Mouse (Mus musculus): ENCODE data around the gene Tprkb. TPM values are rescaled to one million over a fixed set of nuclear protein-coding genes. Genes with fewer than 3 reads are reported as not detected.
"Not testable (repeated sequence)": the region's sequence is repeated elsewhere in the genome, so short reads cannot be mapped to it uniquely, and the experiment has no call there.

Gene Tprkb
- polyA plus RNA-seq (2012; fragmentation: generic; extraction: Trizol), result 19.8 TPM

DNA sequence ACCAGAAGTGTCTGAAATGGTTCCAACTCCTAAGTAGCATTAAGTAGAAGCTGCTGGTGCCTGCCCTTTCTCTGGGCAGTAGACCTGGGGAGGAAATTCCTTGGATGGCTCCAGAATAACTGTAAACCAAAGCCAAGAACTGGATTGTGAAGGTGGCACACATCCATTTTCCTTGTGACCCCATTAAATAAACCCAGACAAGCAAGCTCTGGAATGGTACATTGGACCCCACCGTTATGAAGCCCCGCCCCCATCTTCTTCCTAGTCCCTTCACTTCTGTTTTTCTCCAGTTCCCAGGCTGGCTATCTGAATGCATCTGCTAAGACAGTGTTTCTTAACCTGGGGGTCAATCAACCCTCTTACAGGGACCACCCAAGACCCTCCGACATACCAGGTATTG lies at the start of gene Tprkb:
Tprkb (plus strand) TSS at position 279 of the 400 bp plus-strand sequence.
- H3ac ChIP-seq (ENCODE audit: control insufficient read depth, insufficient read length), result no peak within 1 kb of the TSS
- H3K4me3 ChIP-seq, result no peak within 1 kb of the TSS
- peaks cover 6% of the 10 kb centered on the region for H3K79me2 ChIP-seq (ENCODE audit: control insufficient read depth, insufficient read depth)
- no peak for TF ChIP-seq MYOG (IDR thresholded peaks at IDR 0.05; ENCODE audit: control insufficient read depth in 1 of 3, insufficient read depth in 1 of 3, insufficient read length in 2 of 3, low read depth in 2 of 3)
- no peak for TF ChIP-seq POLR2A (IDR thresholded peaks at IDR 0.05; ENCODE audit: insufficient read length, low read depth)
- no peak for TF ChIP-seq MYOD1 (IDR thresholded peaks at IDR 0.05; ENCODE audit: control insufficient read depth in 1 of 3, insufficient read length in 2 of 3, low read depth in 2 of 3)
- no peak for TF ChIP-seq USF1 (IDR thresholded peaks at IDR 0.05; ENCODE audit: low read depth)
- TF ChIP-seq E2F4 (IDR thresholded peaks at IDR 0.05; ENCODE audit: insufficient read depth), result no peak
- TF ChIP-seq POLR2AphosphoS2 (IDR thresholded peaks at IDR 0.05; ENCODE audit: insufficient read length, low read depth), result no peak
- H3K4me2 ChIP-seq (ENCODE audit: low read depth), result no peak within 1 kb of the TSS
- H3K27me3 ChIP-seq (ENCODE audit: control insufficient read depth, insufficient read depth, insufficient read length), result peaks cover 7% of the 10 kb centered on the region
- no peaks in the 10 kb centered on the region for H3K36me3 ChIP-seq (ENCODE audit: control insufficient read depth, insufficient read depth)

DNA sequence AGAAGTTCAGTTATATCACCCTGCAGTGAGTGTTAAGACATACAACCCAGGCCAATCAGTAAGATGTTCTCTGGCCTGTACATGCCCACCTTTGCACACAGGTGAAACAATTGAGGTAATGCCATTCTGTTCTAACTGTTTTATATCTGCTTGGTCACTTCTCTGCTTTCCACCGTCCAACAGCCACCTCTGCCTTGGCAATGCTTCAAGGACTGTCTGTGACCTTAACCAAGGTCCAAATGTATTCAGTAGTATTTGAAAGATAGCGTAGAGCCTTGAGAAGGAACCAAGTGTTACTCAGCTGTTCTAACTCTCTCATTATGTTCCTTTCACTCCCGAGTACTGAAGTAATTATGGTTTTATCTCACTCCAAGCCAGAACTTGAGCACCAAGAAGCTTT lies 49.1 kb upstream of the Tprkb start:
- TF ChIP-seq POLR2AphosphoS2 (IDR thresholded peaks at IDR 0.05; ENCODE audit: insufficient read length, low read depth) (no peak), E2F4 (IDR thresholded peaks at IDR 0.05; ENCODE audit: insufficient read depth) (no peak)
- peaks cover 14% of the 10 kb centered on the region for H3K27me3 ChIP-seq (ENCODE audit: control insufficient read depth, insufficient read depth, insufficient read length)

DNA sequence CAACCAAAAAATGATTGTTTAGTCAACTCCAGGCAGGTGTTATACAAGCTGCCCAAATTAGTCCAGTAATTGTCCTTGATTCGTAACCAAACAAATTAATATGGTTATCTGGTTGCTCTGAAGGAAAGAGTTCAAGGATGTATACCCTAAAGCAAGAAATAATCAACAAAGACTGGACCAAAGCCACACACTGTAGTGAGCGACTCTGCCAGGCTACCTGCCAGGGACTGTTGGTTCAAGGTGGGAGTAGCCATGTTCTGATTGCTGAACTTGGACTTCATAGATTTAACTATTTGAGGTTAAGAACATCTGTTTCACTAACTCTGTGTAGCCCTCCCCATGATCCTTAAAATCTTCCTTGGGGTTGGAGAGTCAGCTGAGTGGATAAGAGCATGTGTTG lies 48.5 kb upstream of the Tprkb start:
- peaks cover 17% of the 10 kb centered on the region for H3K27me3 ChIP-seq (ENCODE audit: control insufficient read depth, insufficient read depth, insufficient read length)
- H3K79me2 ChIP-seq (ENCODE audit: control insufficient read depth, insufficient read depth), result no peaks in the 10 kb centered on the region
- no peak overlapping the region for H3K4me3 ChIP-seq
- no peak overlapping the region for H3K4me2 ChIP-seq (ENCODE audit: low read depth)
- no peaks in the 10 kb centered on the region for H3K36me3 ChIP-seq (ENCODE audit: control insufficient read depth, insufficient read depth)
- no peak overlapping the region for H3ac ChIP-seq (ENCODE audit: control insufficient read depth, insufficient read length)
- TF ChIP-seq E2F4 (IDR thresholded peaks at IDR 0.05; ENCODE audit: insufficient read depth) (no peak), USF1 (IDR thresholded peaks at IDR 0.05; ENCODE audit: low read depth) (no peak), MAX (IDR thresholded peaks at IDR 0.05; ENCODE audit: low read depth) (no peak), POLR2A (IDR thresholded peaks at IDR 0.05; ENCODE audit: insufficient read length, low read depth) (no peak), CEBPB (IDR thresholded peaks at IDR 0.05; ENCODE audit: insufficient read depth, poor library complexity, severe bottlenecking) (no peak), MYOG (IDR thresholded peaks at IDR 0.05; ENCODE audit: control insufficient read depth in 1 of 3, insufficient read depth in 1 of 3, insufficient read length in 2 of 3, low read depth in 2 of 3) (no peak), TCF12 (IDR thresholded peaks at IDR 0.05; ENCODE audit: insufficient read depth, poor library complexity, severe bottlenecking) (no peak), REST (IDR thresholded peaks at IDR 0.05; ENCODE audit: insufficient read depth, insufficient read length) (no peak), MYOD1 (IDR thresholded peaks at IDR 0.05; ENCODE audit: control insufficient read depth in 1 of 3, insufficient read length in 2 of 3, low read depth in 2 of 3) (no peak), TCF3 (IDR thresholded peaks at IDR 0.05; ENCODE audit: insufficient read length, low read depth) (no peak), SRF (IDR thresholded peaks at IDR 0.05; ENCODE audit: control insufficient read depth, insufficient read length, low read depth) (no peak), POLR2AphosphoS2 (IDR thresholded peaks at IDR 0.05; ENCODE audit: insufficient read length, low read depth) (no peak)

More for the DNA sequence above, 49.1 kb upstream of the Tprkb start:
- H3K4me3 ChIP-seq, result no peak overlapping the region
- H3K36me3 ChIP-seq (ENCODE audit: control insufficient read depth, insufficient read depth), result no peaks in the 10 kb centered on the region
- no peaks in the 10 kb centered on the region for H3K79me2 ChIP-seq (ENCODE audit: control insufficient read depth, insufficient read depth)
- no peak overlapping the region for H3K4me2 ChIP-seq (ENCODE audit: low read depth)
- no peak overlapping the region for H3ac ChIP-seq (ENCODE audit: control insufficient read depth, insufficient read length)

DNA sequence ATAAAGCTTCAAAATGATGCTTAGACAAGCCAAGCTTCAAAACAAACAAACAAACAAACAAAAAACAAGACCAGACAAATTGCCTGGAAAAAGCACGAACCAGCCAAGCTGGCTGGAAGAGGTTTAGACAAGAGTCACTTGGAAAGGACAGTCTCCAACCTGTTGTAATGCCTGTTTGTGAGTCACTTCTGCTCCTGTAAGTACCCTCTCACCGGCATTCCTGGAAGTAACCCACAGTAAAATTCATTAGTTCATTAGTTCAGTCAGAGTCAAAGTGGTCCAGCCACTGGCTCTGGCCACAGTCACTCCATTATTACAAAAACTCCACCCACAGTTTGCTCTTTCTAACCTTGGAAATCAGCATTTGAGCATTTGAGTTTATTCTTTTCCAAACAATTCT lies 47.8 kb upstream of the Tprkb start:
- H3K36me3 ChIP-seq (ENCODE audit: control insufficient read depth, insufficient read depth), result no peaks in the 10 kb centered on the region
- no peaks in the 10 kb centered on the region for H3K79me2 ChIP-seq (ENCODE audit: control insufficient read depth, insufficient read depth)
- no peak overlapping the region for H3K4me2 ChIP-seq (ENCODE audit: low read depth)
- no peak overlapping the region for H3ac ChIP-seq (ENCODE audit: control insufficient read depth, insufficient read length)
- no peak overlapping the region for H3K4me3 ChIP-seq
- TF ChIP-seq SRF (IDR thresholded peaks at IDR 0.05; ENCODE audit: control insufficient read depth, insufficient read length, low read depth), result no peak
- no peak for TF ChIP-seq MYOG (IDR thresholded peaks at IDR 0.05; ENCODE audit: control insufficient read depth in 1 of 3, insufficient read depth in 1 of 3, insufficient read length in 2 of 3, low read depth in 2 of 3)
- TF ChIP-seq MAX (IDR thresholded peaks at IDR 0.05; ENCODE audit: low read depth), result no peak
- TF ChIP-seq USF1 (IDR thresholded peaks at IDR 0.05; ENCODE audit: low read depth), result no peak
- TF ChIP-seq E2F4 (IDR thresholded peaks at IDR 0.05; ENCODE audit: insufficient read depth), result no peak
- no peak for TF ChIP-seq POLR2AphosphoS2 (IDR thresholded peaks at IDR 0.05; ENCODE audit: insufficient read length, low read depth)
- TF ChIP-seq CEBPB (IDR thresholded peaks at IDR 0.05; ENCODE audit: insufficient read depth, poor library complexity, severe bottlenecking), result no peak
- no peak for TF ChIP-seq REST (IDR thresholded peaks at IDR 0.05; ENCODE audit: insufficient read depth, insufficient read length)
- no peak for TF ChIP-seq TCF3 (IDR thresholded peaks at IDR 0.05; ENCODE audit: insufficient read length, low read depth)
- no peak for TF ChIP-seq TCF12 (IDR thresholded peaks at IDR 0.05; ENCODE audit: insufficient read depth, poor library complexity, severe bottlenecking)
- no peak for TF ChIP-seq MYOD1 (IDR thresholded peaks at IDR 0.05; ENCODE audit: control insufficient read depth in 1 of 3, insufficient read length in 2 of 3, low read depth in 2 of 3)
- no peak for TF ChIP-seq POLR2A (IDR thresholded peaks at IDR 0.05; ENCODE audit: insufficient read length, low read depth)
- peaks cover 22% of the 10 kb centered on the region for H3K27me3 ChIP-seq (ENCODE audit: control insufficient read depth, insufficient read depth, insufficient read length)

DNA sequence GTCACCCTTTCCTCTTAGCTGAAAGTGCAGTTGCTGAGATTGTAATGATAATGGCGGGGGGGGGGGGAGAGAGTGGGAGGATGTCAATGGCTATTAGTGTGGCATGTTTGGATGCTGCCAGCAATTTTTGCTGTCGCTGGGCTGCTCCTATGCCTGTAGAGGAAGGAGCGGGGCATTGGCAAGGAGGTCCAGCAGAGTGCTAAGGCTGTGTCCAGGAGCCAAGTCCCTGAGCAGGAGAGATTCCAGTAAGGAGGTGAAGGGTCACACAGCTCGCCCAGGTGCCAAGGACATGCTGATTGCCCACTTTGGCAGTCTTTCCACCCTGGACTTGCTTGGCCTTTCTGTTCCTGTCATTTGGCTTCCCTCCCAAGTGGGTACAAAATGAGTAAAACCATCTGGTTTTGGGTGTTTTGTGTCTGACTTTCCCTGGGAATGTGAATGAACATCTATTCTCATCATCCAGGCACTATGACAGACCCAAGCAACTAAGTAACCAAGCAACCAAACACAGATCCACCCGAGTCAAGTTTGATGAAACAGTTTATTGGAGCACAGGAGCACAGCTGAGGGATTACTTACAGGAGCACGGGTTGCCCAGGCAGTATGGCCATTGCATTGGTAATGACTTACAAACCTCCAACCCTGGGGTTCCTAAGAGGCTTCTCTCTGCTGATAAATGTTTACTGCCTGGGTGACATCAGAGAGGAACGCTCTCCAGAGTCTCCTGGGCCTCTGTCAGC lies 46.6 kb upstream of the Tprkb start:
- H3K4me2 ChIP-seq (ENCODE audit: low read depth); H3K4me3 ChIP-seq; H3K36me3 ChIP-seq (ENCODE audit: control insufficient read depth, insufficient read depth); H3ac ChIP-seq (ENCODE audit: control insufficient read depth, insufficient read length); H3K79me2 ChIP-seq (ENCODE audit: control insufficient read depth, insufficient read depth): not testable (repeated sequence)
- peaks cover 21% of the 10 kb centered on the region for H3K27me3 ChIP-seq (ENCODE audit: control insufficient read depth, insufficient read depth, insufficient read length)

- not testable (repeated sequence) for H3K79me2 ChIP-seq (ENCODE audit: control insufficient read depth, insufficient read depth); H3K27me3 ChIP-seq (ENCODE audit: control insufficient read depth, insufficient read depth, insufficient read length); H3K4me3 ChIP-seq; H3ac ChIP-seq (ENCODE audit: control insufficient read depth, insufficient read length); H3K4me2 ChIP-seq (ENCODE audit: low read depth); H3K36me3 ChIP-seq (ENCODE audit: control insufficient read depth, insufficient read depth)
Measured at GRCm38 (mm10) chr6:85866166-85866565, 45.5 kb upstream of the Tprkb start.

DNA sequence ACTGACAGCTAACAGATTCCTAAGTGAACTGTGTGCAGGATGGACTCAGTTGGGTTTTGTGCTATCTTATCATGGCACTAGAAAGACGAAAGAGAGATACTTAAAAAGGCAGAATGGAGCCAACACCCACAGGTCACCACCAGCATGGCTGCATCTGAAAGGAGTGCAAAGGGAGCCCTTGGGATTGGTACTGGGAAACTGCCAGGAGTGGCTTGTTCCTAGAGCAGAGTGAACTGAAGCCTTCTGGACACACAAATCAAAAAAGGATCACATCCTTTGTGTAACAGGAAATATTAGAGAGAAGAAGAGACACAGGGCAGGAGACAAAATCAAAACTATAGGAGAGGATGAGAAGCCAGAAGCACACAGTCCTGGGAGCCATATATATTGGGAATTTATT lies 44.7 kb upstream of the Tprkb start:
- H3ac ChIP-seq (ENCODE audit: control insufficient read depth, insufficient read length); H3K27me3 ChIP-seq (ENCODE audit: control insufficient read depth, insufficient read depth, insufficient read length); H3K79me2 ChIP-seq (ENCODE audit: control insufficient read depth, insufficient read depth); H3K36me3 ChIP-seq (ENCODE audit: control insufficient read depth, insufficient read depth); H3K4me2 ChIP-seq (ENCODE audit: low read depth); H3K4me3 ChIP-seq: not testable (repeated sequence)
